Mouse (Mus musculus): Measurements from ENCODE around the gene Opn5. TPM values are rescaled to one million over a fixed set of nuclear protein-coding genes. Genes with fewer than 3 reads are reported as not detected.

Opn5 gene
- total RNA-seq (2021) = not detected

- no peak for DNase-seq
- intact Hi-C loops (cut with DNase I) = loop anchor here (5.0 kb wide), 1 partner anchor 331 kb away; no protein-coding TSS in a partner anchor
Observed at GRCm38 (mm10) chr17:42611295-42611694, at the start of gene Opn5. Opn5 (minus strand) TSS chr17:42611395.

- intact Hi-C loops (cut with DNase I) = loop anchor here (1.0 to 2.0 kb wide), 2 partner anchors 123 to 284 kb away; no protein-coding TSS in a partner anchor
- DNase-seq = peak; percentile 9 to 48
Observed at GRCm38 (mm10) chr17:42658634-42659422, 47.6 kb upstream of the Opn5 start.

DNA sequence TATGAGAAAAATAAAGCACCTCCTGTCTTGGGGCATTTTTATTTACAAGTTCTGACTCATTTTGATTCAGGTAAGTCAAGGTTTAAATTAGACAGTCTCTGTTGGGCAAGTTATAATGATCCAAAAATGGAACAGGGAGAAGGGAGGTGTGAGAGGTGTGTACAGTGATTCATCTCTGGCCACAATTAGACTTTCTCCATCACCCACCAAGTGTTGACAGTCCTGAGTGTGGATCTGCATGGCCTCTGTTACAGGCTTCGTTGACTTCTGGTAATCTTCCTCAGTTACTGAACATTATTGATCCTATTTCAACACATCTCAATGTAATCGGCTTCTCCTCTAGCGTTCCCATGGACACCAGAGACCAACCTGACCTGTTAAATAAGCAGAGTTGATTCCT is 32.2 kb upstream of the Opn5 start:
- DNase-seq = peak; percentile 17 to 27
- intact Hi-C loops (cut with DNase I) = no loop called here

- intact Hi-C loops (cut with DNase I) = no loop called here
- DNase-seq = peak; percentile 13 to 22
Observed at GRCm38 (mm10) chr17:42630206-42630605, 19.0 kb upstream of the Opn5 start.

DNA sequence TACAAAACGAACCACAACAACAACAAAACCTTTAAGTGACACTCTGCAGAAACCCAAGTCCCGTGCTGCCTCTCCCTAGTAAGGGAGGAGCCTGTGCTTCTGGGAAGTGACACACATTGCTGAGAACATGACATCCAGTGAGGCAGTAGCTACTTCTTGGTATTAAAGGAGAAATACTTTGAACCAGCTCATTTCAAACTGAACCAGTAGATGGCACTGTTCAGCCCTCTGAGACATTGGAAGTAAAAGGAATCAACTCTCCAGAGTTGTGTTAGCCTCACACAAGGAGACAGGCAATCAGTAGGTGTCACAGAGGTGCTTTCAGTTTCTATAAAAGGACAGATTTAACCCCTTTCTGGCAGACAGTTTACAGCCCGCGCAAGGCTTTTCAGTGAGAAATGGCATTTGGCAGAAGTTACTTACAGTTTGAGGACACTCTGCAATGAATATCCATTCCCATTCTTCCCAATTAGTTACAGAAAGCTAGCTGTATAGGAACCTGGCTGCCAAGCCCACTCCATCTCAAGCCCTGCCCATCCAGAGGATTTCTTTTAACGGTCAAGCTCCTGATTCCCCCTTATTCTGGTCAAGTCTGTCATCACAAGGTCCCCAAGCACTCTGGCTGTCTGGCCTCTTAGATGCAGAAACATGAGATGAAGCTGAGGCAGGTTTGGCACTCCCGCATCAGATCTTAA is 2.0 kb upstream of the Opn5 start:
- peak; percentile 19 to 23 for DNase-seq
- intact Hi-C loops (cut with DNase I) = loop anchor here (1.0 to 5.0 kb wide), 2 partner anchors 169 to 329 kb away; no protein-coding TSS in a partner anchor

GRCm38 (mm10) chr17:42608270-42608669 is 2.9 kb downstream of the Opn5 start:
- no peak for DNase-seq
- intact Hi-C loops (cut with DNase I) = loop anchor here (10.0 kb wide), 2 partner anchors 1633 to 1783 kb away; no protein-coding TSS in a partner anchor

- intact Hi-C loops (cut with DNase I) = loop anchor here (10.0 kb wide), 2 partner anchors 1628 to 1778 kb away; no protein-coding TSS in a partner anchor
- peak; percentile 56 to 67 for DNase-seq
Observed at GRCm38 (mm10) chr17:42602829-42603784, 8.1 kb downstream of the Opn5 start.

GRCm38 (mm10) chr17:42586486-42586885 is 24.7 kb downstream of the Opn5 start:
- DNase-seq = no peak
- intact Hi-C loops (cut with DNase I) = no loop called here

GRCm38 (mm10) chr17:42583029-42583331 is 28.2 kb downstream of the Opn5 start:
- intact Hi-C loops (cut with DNase I) = no loop called here
- DNase-seq = no peak

DNA sequence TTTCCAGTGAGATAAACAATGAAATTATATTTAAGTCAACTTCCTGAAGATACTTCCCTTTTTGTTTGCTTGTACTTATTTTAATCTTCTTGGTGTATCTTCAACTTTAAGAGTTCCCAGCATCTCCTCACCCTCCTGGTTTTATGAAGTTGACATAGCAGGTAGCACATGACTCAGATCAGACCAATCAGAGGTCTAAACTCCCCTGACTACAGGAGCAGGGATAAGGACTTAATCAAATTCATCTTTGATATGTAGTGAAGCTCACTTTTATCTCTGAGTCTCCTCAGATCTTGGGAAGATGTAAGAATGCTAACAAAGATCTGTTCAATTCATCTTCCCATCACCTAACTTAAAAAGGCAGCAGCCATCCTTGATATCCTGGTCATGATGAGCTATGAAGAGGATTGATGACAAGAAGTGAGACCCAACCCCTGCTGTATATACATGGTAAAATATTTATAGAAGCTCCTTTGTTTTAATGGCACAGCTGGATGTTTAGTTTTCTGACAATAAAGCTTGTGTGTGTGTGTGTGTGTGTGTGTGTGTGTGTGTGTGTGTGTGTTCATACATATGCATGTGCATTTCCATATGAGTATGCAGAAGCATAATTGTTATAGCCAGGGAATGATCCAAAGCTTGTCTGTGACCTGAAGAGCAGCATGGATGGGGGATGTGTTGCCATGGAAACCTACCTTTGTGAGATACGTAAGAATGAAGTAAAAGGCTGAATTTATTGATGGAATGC is 28.7 kb downstream of the Opn5 start:
- intact Hi-C loops (cut with DNase I) = no loop called here
- DNase-seq = no peak

DNA sequence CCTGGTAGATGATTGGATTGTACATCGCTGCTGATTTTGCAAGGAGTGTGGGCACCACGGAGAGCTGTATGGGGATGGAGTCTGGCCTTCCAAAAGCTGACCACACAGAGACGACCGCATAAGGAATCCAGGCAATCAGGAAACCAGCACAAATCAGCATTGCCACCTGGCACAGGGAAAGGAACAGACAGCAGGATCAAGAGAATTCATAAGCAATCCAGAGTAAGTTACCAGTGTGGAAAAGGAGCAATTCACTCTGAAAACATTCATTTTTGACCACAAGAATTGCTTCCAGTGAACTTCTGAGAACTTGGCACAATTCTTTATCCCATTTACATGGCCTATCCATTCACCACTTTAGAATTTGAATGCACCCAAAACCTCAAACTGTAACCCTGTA is 30.6 kb downstream of the Opn5 start:
- intact Hi-C loops (cut with DNase I) = no loop called here
- DNase-seq = no peak

GRCm38 (mm10) chr17:42580196-42580595 is 31.0 kb downstream of the Opn5 start:
- intact Hi-C loops (cut with DNase I) = no loop called here
- no peak for DNase-seq

DNA sequence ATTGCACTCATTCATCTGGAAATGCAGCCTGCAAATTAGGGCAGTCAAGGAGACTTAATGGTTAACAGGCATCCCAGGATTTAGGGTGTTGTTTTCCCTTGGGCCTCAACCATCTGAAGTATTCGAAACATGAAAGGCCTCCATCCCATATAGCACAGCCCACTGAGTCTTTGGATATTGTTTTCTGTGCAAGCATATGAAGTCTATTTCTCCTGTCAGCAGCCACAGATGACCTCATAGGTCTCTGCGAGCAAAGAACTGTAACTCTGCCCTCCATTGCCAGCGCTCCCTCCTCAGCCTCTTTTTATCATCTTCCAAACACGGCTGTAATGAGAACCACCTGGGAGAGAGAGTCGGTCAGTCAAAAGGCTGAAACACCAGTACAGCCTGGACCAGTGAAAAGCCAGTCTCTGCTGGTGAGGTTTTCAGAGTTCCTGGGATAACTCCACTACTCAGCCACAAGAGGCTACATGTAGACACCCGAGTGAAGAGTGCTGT is 34.5 kb downstream of the Opn5 start:
- intact Hi-C loops (cut with DNase I) = no loop called here
- peak; percentile 5 to 17 for DNase-seq

DNA sequence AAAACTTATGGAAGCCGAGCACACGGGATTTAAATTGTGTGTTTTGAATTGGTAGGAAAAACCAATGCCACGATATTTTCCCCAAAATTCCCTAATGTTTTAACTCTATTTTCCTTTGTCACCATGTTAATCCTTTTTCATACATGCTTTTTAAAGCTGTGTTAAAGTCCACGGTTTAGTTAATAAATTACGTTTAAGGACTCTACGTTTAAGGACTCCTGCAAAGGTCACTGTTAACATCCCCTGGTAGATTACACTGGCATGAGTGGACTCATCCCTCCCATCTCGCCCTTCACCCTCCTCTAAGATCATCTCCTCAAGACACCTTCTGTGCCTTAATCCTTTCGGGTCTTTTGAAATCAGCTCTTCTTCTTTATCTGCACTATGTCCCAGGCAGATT is 37.4 kb downstream of the Opn5 start:
- intact Hi-C loops (cut with DNase I) = no loop called here
- no peak for DNase-seq

DNA sequence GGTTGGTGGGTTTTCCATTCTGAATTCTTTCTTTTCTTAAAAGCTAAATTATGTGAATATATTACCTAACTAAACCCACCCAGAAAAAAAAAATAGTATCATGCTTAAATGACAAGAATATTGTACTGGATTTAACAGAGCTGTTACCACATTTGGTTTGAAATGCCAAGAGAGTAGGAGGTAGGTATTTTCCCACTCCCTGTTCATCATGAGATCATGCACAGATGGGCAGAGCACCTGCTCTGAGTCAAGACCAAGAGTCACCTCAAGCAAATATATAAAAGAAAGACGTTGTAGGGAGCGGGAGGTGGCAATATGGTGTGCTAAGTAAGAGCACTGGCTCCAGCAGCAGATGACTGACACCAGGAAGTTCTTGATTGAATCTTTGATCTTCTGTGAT is 61.6 kb downstream of the Opn5 start:
- DNase-seq = no peak
- intact Hi-C loops (cut with DNase I) = no loop called here

DNA sequence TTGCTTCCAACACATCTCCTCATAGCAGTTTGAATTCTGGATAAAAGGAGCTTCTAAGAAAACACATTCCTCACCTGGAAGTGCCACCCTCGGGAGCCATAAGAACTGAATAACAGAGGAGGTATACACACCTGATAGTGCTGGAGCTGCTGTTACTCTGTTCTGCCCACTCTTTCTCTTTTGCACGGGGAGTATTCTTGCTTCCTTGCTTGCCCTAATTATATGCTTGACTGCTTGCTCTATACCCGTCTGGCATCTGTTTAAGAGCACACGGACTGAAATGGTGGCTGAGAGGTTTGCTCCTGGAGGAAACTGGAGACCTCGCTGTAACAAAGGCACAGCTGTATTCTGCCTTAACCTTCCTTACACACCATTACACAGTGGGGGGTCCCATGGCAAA is 81.0 kb downstream of the Opn5 start:
- DNase-seq = no peak
- intact Hi-C loops (cut with DNase I) = no loop called here

GRCm38 (mm10) chr17:42509356-42510262 is 101.6 kb downstream of the Opn5 start:
- intact Hi-C loops (cut with DNase I) = no loop called here
- no peak for DNase-seq

Measured in heart, postnatal 36 days (tissue).